ENCODE assay signal across 27 mouse cellular contexts in genomic region chr4:105983018-105983417, GRCm38 (mm10).
DNase-seq lines count a peak whose midpoint lies in the region; ATAC-seq lines count a peak whose summit lies in the region.
"Had no signal": no experiment of that assay in that cellular context is flagged by ENCODE, and none has a peak within 500 bp of the region (broad histone marks: within the 10 kb centered on the region; RNA-seq: fewer than 3 reads in every experiment).

No protein-coding gene starts in this region.

- H3K9me3 ChIP-seq in forebrain, embryonic 16.5 days (ENCODE audit: control insufficient read depth, low read length), result no peaks in the 10 kb centered on the region
- H3K9me3 ChIP-seq: forebrain, embryonic 13.5 days; heart, embryonic 15.5 days; lung, embryonic 15.5 days; midbrain, embryonic 12.5 days; neural tube, embryonic 13.5 days had no signal

- no peaks in the 10 kb centered on the region for H3K4me1 ChIP-seq in forebrain, embryonic 16.5 days (replicated peaks; ENCODE audit: control insufficient read depth, insufficient read depth, low read length)
- H3K4me1 ChIP-seq: forebrain, embryonic 13.5 days; heart, embryonic 15.5 days; lung, embryonic 15.5 days; midbrain, embryonic 12.5 days; neural tube, embryonic 13.5 days had no signal

- intact Hi-C loops in heart, postnatal 14 days (cut with DNase I), result no loop called here

- peak; percentile 96 for DNase-seq in heart, adult 11 months
- DNase-seq in heart, postnatal 14 days, result no peak
- DNase-seq in lung, postnatal 10 days, result peak; percentile 24
- DNase-seq in lung, postnatal 14 days, result no peak
- peak; percentile 11 for DNase-seq in urinary bladder, postnatal 14 days (ENCODE audit: low spot score)
- DNase-seq in urinary bladder, adult 18-20 months (ENCODE audit: low spot score in 2 of 2), result no peak
- DNase-seq: adrenal gland, postnatal 14 days; cerebellum, adult 11 months; cerebellum, adult 9-10 months; cerebellum, postnatal 36 days; kidney, adult 9 months; kidney, postnatal 10 days; layer of hippocampus, postnatal 36 days; liver; right cerebral cortex, postnatal 4 days; thymus, postnatal 25 days had no signal

- no peak overlapping the region for H3K9ac ChIP-seq in forebrain, embryonic 16.5 days (replicated peaks; ENCODE audit: low read depth, low read length)
- H3K9ac ChIP-seq: forebrain, embryonic 13.5 days; heart, embryonic 15.5 days; hindbrain, embryonic 14.5 days; liver, embryonic 14.5 days; lung, embryonic 15.5 days; midbrain, embryonic 12.5 days; neural tube, embryonic 13.5 days had no signal

- ATAC-seq in forebrain, embryonic 16.5 days, result no peak
- ATAC-seq: CD4-positive, CD25-positive, alpha-beta regulatory T cell, adult 4 months; forebrain, embryonic 13.5 days; intestine, postnatal 0 days had no signal

- no peak overlapping the region for H3K4me3 ChIP-seq in forebrain, embryonic 16.5 days (replicated peaks; ENCODE audit: low read length)
- H3K4me3 ChIP-seq: forebrain, embryonic 13.5 days; heart, adult 2 months; heart, embryonic 15.5 days; lung, embryonic 15.5 days; midbrain, embryonic 12.5 days; neural tube, embryonic 13.5 days had no signal

- H3K4me2 ChIP-seq in forebrain, embryonic 16.5 days (ENCODE audit: low read length), result no peak overlapping the region
- H3K4me2 ChIP-seq: forebrain, embryonic 13.5 days; heart, embryonic 15.5 days; hindbrain, embryonic 14.5 days; lung, embryonic 15.5 days; midbrain, embryonic 12.5 days; neural tube, embryonic 13.5 days had no signal

- no peaks in the 10 kb centered on the region for H3K36me3 ChIP-seq in forebrain, embryonic 16.5 days (ENCODE audit: control insufficient read depth, insufficient read depth)
- H3K36me3 ChIP-seq: heart, embryonic 15.5 days; lung, embryonic 15.5 days; midbrain, embryonic 12.5 days; neural tube, embryonic 13.5 days had no signal

- H3K27me3 ChIP-seq in forebrain, embryonic 16.5 days (replicated peaks; ENCODE audit: control insufficient read depth, insufficient read depth, low read length), result no peaks in the 10 kb centered on the region
- H3K27me3 ChIP-seq: forebrain, embryonic 13.5 days; heart, embryonic 15.5 days; lung, embryonic 15.5 days; midbrain, embryonic 12.5 days; neural tube, embryonic 13.5 days had no signal

- no peak overlapping the region for H3K27ac ChIP-seq in forebrain, embryonic 16.5 days (ENCODE audit: low read length)
- H3K27ac ChIP-seq: forebrain, embryonic 13.5 days; heart, adult 2 months; heart, embryonic 15.5 days; hindbrain, embryonic 14.5 days; liver, embryonic 14.5 days; lung, embryonic 15.5 days; midbrain, embryonic 12.5 days; neural tube, embryonic 13.5 days had no signal

- 78% methylated on average over 1 of the region's 1 CpGs for WGBS in forebrain, embryonic 16.5 days

Comparison
In these comparisons a context has a peak if more than half of its experiments do, and no peak if none do; other contexts are left out.
1. DNase-seq: peak in heart, adult 11 months (single experiment), lung, postnatal 10 days (single experiment) and urinary bladder, postnatal 14 days (single experiment); none in heart, postnatal 14 days (0 of 2), lung, postnatal 14 days (single experiment) and urinary bladder, adult 18-20 months (0 of 2).